Mouse (Mus musculus): ENCODE results near the gene Tas2r120.

GRCm38 (mm10) chr6:132700907-132701306 lies 44.2 kb downstream of the Tas2r120 start, which contains the start of gene Tas2r121:
- no peak for TF ChIP-seq CTCF (IDR thresholded peaks at IDR 0.05; ENCODE audit: control insufficient read depth, insufficient read depth, insufficient replicate concordance, low read depth, low read length)
- TF ChIP-seq POLR2A (IDR thresholded peaks at IDR 0.05; ENCODE audit: control insufficient read depth, low read depth, low read length), result no peak

All from testis, adult 2 months (tissue).